Mouse (Mus musculus) small intestine, adult 10 weeks (tissue): ENCODE measurements around the gene Gm21173. TPM values are rescaled to one million over a fixed set of nuclear protein-coding genes. Genes with fewer than 3 reads are reported as not detected.

Experiments
- polyA plus RNA-seq: library from polyadenylated mRNA; stranded (reverse); fragments of 350-450 nt; fragmentation: Illumina TruSeq; extraction: RNeasy Lipid Tissue Mini Kit (QIAGEN cat#74804); gene quantifications from one replicate; pipeline ENCODE4 v1.2.3, GENCODE M21; 2014; ENCODE audit warnings: low replicate concordance

Gm21173 gene
- polyA plus RNA-seq, result not detected

GRCm38 (mm10) chrY:76761300-76761699 lies at the start of gene Gm21173:
Gene Gm21173, plus strand, starts transcription at chrY:76761600.

